Mouse (Mus musculus) myocyte (in vitro differentiated cells): ENCODE results near the gene Mrpl14.

Source experiments
- MYOD1 ChIP-seq, 3 experiments: IDR thresholded peaks; one replicate each; pipeline ENCODE4 v1.6.1; 2011; ENCODE audit warnings: control low read depth in 2 of 3, low read depth in 2 of 3, mild to moderate bottlenecking in 2 of 3, moderate library complexity in 1 of 3; ENCODE audit not compliant: insufficient read length in 2 of 3, control insufficient read depth in 1 of 3
- POLR2A ChIP-seq: IDR thresholded peaks from one replicate; pipeline ENCODE4 v1.6.1; 2011; ENCODE audit warnings: low read depth, mild to moderate bottlenecking, control low read depth, moderate library complexity; ENCODE audit not compliant: insufficient read length
- SRF ChIP-seq: IDR thresholded peaks from one replicate; pipeline ENCODE4 v1.6.1; 2011; ENCODE audit warnings: low read depth; ENCODE audit not compliant: control insufficient read depth, insufficient read length
- TCF12 ChIP-seq: IDR thresholded peaks from one replicate; pipeline ENCODE4 v1.6.1; 2011; ENCODE audit warnings: mild to moderate bottlenecking, control low read depth; ENCODE audit not compliant: poor library complexity, insufficient read depth, severe bottlenecking
- USF1 ChIP-seq: IDR thresholded peaks from one replicate; pipeline ENCODE4 v1.6.1; 2011; ENCODE audit warnings: low read depth, mild to moderate bottlenecking, control low read depth, moderate library complexity

- TF ChIP-seq MYOD1 (IDR thresholded peaks at IDR 0.05; ENCODE audit: control insufficient read depth in 1 of 3, insufficient read length in 2 of 3, low read depth in 2 of 3) (no peak), POLR2A (no peak), USF1 (no peak), TCF12 (no peak), SRF (no peak)
Measured at GRCm38 (mm10) chr17:45671821-45672220, 14.3 kb upstream of the Mrpl14 start.
